Mouse (Mus musculus): ENCODE data around the gene Lamb3. TPM values are rescaled to one million over a fixed set of nuclear protein-coding genes. Genes with fewer than 3 reads are reported as not detected.

Gene Lamb3
- polyA plus RNA-seq, 1 experiment from 2014 or later, result 2.5 TPM

- no peak overlapping the region for H3K4me3 ChIP-seq (ENCODE audit: low read depth, low read length)
- H3K4me1 ChIP-seq (replicated peaks; ENCODE audit: control insufficient read depth, insufficient read depth, low read length), result no peaks in the 10 kb centered on the region
- no peak for ATAC-seq
- no peaks in the 10 kb centered on the region for H3K27me3 ChIP-seq (replicated peaks; ENCODE audit: control insufficient read depth, insufficient read depth, low read length)
- no peak overlapping the region for H3K27ac ChIP-seq (ENCODE audit: low read depth, low read length)
- H3K9me3 ChIP-seq (ENCODE audit: control insufficient read depth), result no peaks in the 10 kb centered on the region
- no peak for TF ChIP-seq CTCF (IDR thresholded peaks at IDR 0.05; ENCODE audit: low read depth)
- no peak overlapping the region for H3K9ac ChIP-seq (ENCODE audit: low read depth, low read length)
- H3K4me2 ChIP-seq (replicated peaks; ENCODE audit: low read depth), result no peak overlapping the region
- no peaks in the 10 kb centered on the region for H3K36me3 ChIP-seq (ENCODE audit: control insufficient read depth, insufficient read depth)
- 84% methylated on average over 9 of the region's 9 CpGs for WGBS
Observed at GRCm38 (mm10) chr1:193348261-193348962, 140.9 kb downstream of the Lamb3 start.

- no peak overlapping the region for H3K4me2 ChIP-seq (replicated peaks; ENCODE audit: low read depth)
- H3K27me3 ChIP-seq (replicated peaks; ENCODE audit: control insufficient read depth, insufficient read depth, low read length), result no peaks in the 10 kb centered on the region
- no peak for TF ChIP-seq CTCF (IDR thresholded peaks at IDR 0.05; ENCODE audit: low read depth)
- WGBS, result 74% methylated on average over 10 of the region's 10 CpGs
- no peaks in the 10 kb centered on the region for H3K9me3 ChIP-seq (ENCODE audit: control insufficient read depth)
- no peak overlapping the region for H3K27ac ChIP-seq (ENCODE audit: low read depth, low read length)
- no peaks in the 10 kb centered on the region for H3K36me3 ChIP-seq (ENCODE audit: control insufficient read depth, insufficient read depth)
- ATAC-seq, result no peak
- no peak overlapping the region for H3K4me3 ChIP-seq (ENCODE audit: low read depth, low read length)
- H3K9ac ChIP-seq (ENCODE audit: low read depth, low read length), result no peak overlapping the region
- no peaks in the 10 kb centered on the region for H3K4me1 ChIP-seq (replicated peaks; ENCODE audit: control insufficient read depth, insufficient read depth, low read length)
Observed at GRCm38 (mm10) chr1:193349702-193350545, 142.4 kb downstream of the Lamb3 start.

GRCm38 (mm10) chr1:193350546-193350801 lies 143.0 kb downstream of the Lamb3 start:
- H3K4me3 ChIP-seq (ENCODE audit: low read depth, low read length), result no peak overlapping the region
- H3K9ac ChIP-seq (ENCODE audit: low read depth, low read length), result no peak overlapping the region
- no peak overlapping the region for H3K4me2 ChIP-seq (replicated peaks; ENCODE audit: low read depth)
- no peak for TF ChIP-seq CTCF (IDR thresholded peaks at IDR 0.05; ENCODE audit: low read depth)
- 92% methylated on average over 2 of the region's 2 CpGs for WGBS
- ATAC-seq, result no peak
- H3K36me3 ChIP-seq (ENCODE audit: control insufficient read depth, insufficient read depth), result no peaks in the 10 kb centered on the region
- H3K9me3 ChIP-seq (ENCODE audit: control insufficient read depth), result no peaks in the 10 kb centered on the region
- no peaks in the 10 kb centered on the region for H3K27me3 ChIP-seq (replicated peaks; ENCODE audit: control insufficient read depth, insufficient read depth, low read length)
- H3K4me1 ChIP-seq (replicated peaks; ENCODE audit: control insufficient read depth, insufficient read depth, low read length), result no peaks in the 10 kb centered on the region
- H3K27ac ChIP-seq (ENCODE audit: low read depth, low read length), result no peak overlapping the region

- no peak overlapping the region for H3K4me3 ChIP-seq (ENCODE audit: low read depth, low read length)
- H3K4me2 ChIP-seq (replicated peaks; ENCODE audit: low read depth), result no peak overlapping the region
- 77% methylated on average over 3 of the region's 3 CpGs for WGBS
- H3K27ac ChIP-seq (ENCODE audit: low read depth, low read length), result no peak overlapping the region
- H3K36me3 ChIP-seq (ENCODE audit: control insufficient read depth, insufficient read depth), result no peaks in the 10 kb centered on the region; the same call in 1 of the 2 replicates
- ATAC-seq, result no peak
- no peaks in the 10 kb centered on the region for H3K9me3 ChIP-seq (ENCODE audit: control insufficient read depth)
- no peak for TF ChIP-seq CTCF (IDR thresholded peaks at IDR 0.05; ENCODE audit: low read depth)
- no peaks in the 10 kb centered on the region for H3K4me1 ChIP-seq (replicated peaks; ENCODE audit: control insufficient read depth, insufficient read depth, low read length)
- no peak overlapping the region for H3K9ac ChIP-seq (ENCODE audit: low read depth, low read length)
- H3K27me3 ChIP-seq (replicated peaks; ENCODE audit: control insufficient read depth, insufficient read depth, low read length), result no peaks in the 10 kb centered on the region
Observed at GRCm38 (mm10) chr1:193351583-193351982, 144.1 kb downstream of the Lamb3 start.

- H3K9me3 ChIP-seq (ENCODE audit: control insufficient read depth), result no peaks in the 10 kb centered on the region
- WGBS, result 75% methylated on average over 3 of the region's 3 CpGs
- no peak for TF ChIP-seq CTCF (IDR thresholded peaks at IDR 0.05; ENCODE audit: low read depth)
Observed at GRCm38 (mm10) chr1:193359199-193359598, 151.7 kb downstream of the Lamb3 start.

GRCm38 (mm10) chr1:193361181-193361580 lies 153.7 kb downstream of the Lamb3 start:
- TF ChIP-seq CTCF (IDR thresholded peaks at IDR 0.05; ENCODE audit: low read depth), result no peak
- H3K4me3 ChIP-seq (ENCODE audit: low read depth, low read length), result no peak overlapping the region
- H3K4me2 ChIP-seq (replicated peaks; ENCODE audit: low read depth), result no peak overlapping the region
- ATAC-seq, result no peak
- WGBS, result 77% methylated on average over 6 of the region's 6 CpGs
- H3K27me3 ChIP-seq (replicated peaks; ENCODE audit: control insufficient read depth, insufficient read depth, low read length), result no peaks in the 10 kb centered on the region
- no peak overlapping the region for H3K27ac ChIP-seq (ENCODE audit: low read depth, low read length)
- H3K9me3 ChIP-seq (ENCODE audit: control insufficient read depth), result no peaks in the 10 kb centered on the region
- H3K4me1 ChIP-seq (replicated peaks; ENCODE audit: control insufficient read depth, insufficient read depth, low read length), result no peaks in the 10 kb centered on the region
- H3K36me3 ChIP-seq (ENCODE audit: control insufficient read depth, insufficient read depth), result no peaks in the 10 kb centered on the region; the same call in 1 of the 2 replicates
- H3K9ac ChIP-seq (ENCODE audit: low read depth, low read length), result no peak overlapping the region

More at GRCm38 (mm10) chr1:193359199-193359598, 151.7 kb downstream of the Lamb3 start:
- H3K4me3 ChIP-seq (ENCODE audit: low read depth, low read length), result no peak overlapping the region
- H3K9ac ChIP-seq (ENCODE audit: low read depth, low read length), result no peak overlapping the region
- no peak overlapping the region for H3K27ac ChIP-seq (ENCODE audit: low read depth, low read length)
- no peaks in the 10 kb centered on the region for H3K27me3 ChIP-seq (replicated peaks; ENCODE audit: control insufficient read depth, insufficient read depth, low read length)
- no peaks in the 10 kb centered on the region; the same call in 1 of the 2 replicates for H3K36me3 ChIP-seq (ENCODE audit: control insufficient read depth, insufficient read depth)
- H3K4me2 ChIP-seq (replicated peaks; ENCODE audit: low read depth), result no peak overlapping the region
- ATAC-seq, result no peak
- no peaks in the 10 kb centered on the region for H3K4me1 ChIP-seq (replicated peaks; ENCODE audit: control insufficient read depth, insufficient read depth, low read length)

Measured in intestine, postnatal 0 days (tissue).